Mouse (Mus musculus): Measurements from ENCODE around the gene Popdc3. TPM values are rescaled to one million over a fixed set of nuclear protein-coding genes. Genes with fewer than 3 reads are reported as not detected.
"Not testable (repeated sequence)": the region's sequence is repeated elsewhere in the genome, so short reads cannot be mapped to it uniquely, and the experiment has no call there.

Popdc3 gene
- total RNA-seq (2015) (not detected in 2 replicates), total RNA-seq (2017) (not detected in 2 replicates)

GRCm38 (mm10) chr10:45177798-45178197, at the start of gene Popdc3:
TSS of gene Popdc3 (plus strand) at chr10:45178098.
- ATAC-seq (replicated peaks; ENCODE audit: poor library complexity) = not testable (repeated sequence)

- peak; percentile 14; the same call in 1 of the 2 replicates for ATAC-seq (replicated peaks; ENCODE audit: poor library complexity)
Measured at GRCm38 (mm10) chr10:45129105-45129504, 48.8 kb upstream of the Popdc3 start.

GRCm38 (mm10) chr10:45130004-45130403, 47.9 kb upstream of the Popdc3 start:
- ATAC-seq (replicated peaks; ENCODE audit: poor library complexity) = peak; percentile 91

GRCm38 (mm10) chr10:45132371-45132770, 45.5 kb upstream of the Popdc3 start:
- ATAC-seq (replicated peaks; ENCODE audit: poor library complexity) = peak; percentile 35

GRCm38 (mm10) chr10:45136806-45137205, 41.1 kb upstream of the Popdc3 start:
- no peak for ATAC-seq (replicated peaks; ENCODE audit: poor library complexity)

- ATAC-seq (replicated peaks; ENCODE audit: poor library complexity) = no peak
Measured at GRCm38 (mm10) chr10:45139910-45140309, 38.0 kb upstream of the Popdc3 start.

- no peak for ATAC-seq (replicated peaks; ENCODE audit: poor library complexity)
Measured at GRCm38 (mm10) chr10:45140474-45141212, 37.3 kb upstream of the Popdc3 start.

GRCm38 (mm10) chr10:45142359-45142758, 35.5 kb upstream of the Popdc3 start:
- no peak for ATAC-seq (replicated peaks; ENCODE audit: poor library complexity)

- no peak for ATAC-seq (replicated peaks; ENCODE audit: poor library complexity)
Measured at GRCm38 (mm10) chr10:45144038-45144817, 33.7 kb upstream of the Popdc3 start.

GRCm38 (mm10) chr10:45146821-45147220, 31.1 kb upstream of the Popdc3 start:
- ATAC-seq (replicated peaks; ENCODE audit: poor library complexity) = no peak

GRCm38 (mm10) chr10:45151137-45151536, 26.8 kb upstream of the Popdc3 start:
- ATAC-seq (replicated peaks; ENCODE audit: poor library complexity) = no peak

- no peak for ATAC-seq (replicated peaks; ENCODE audit: poor library complexity)
Measured at GRCm38 (mm10) chr10:45151771-45152692, 25.9 kb upstream of the Popdc3 start.

GRCm38 (mm10) chr10:45154557-45155060, 23.3 kb upstream of the Popdc3 start:
- no peak for ATAC-seq (replicated peaks; ENCODE audit: poor library complexity)

- no peak for ATAC-seq (replicated peaks; ENCODE audit: poor library complexity)
Measured at GRCm38 (mm10) chr10:45165851-45166250, 12.0 kb upstream of the Popdc3 start.

- ATAC-seq (replicated peaks; ENCODE audit: poor library complexity) = no peak
Measured at GRCm38 (mm10) chr10:45173927-45174326, 4.0 kb upstream of the Popdc3 start.

GRCm38 (mm10) chr10:45174345-45174744, 3.6 kb upstream of the Popdc3 start:
- no peak for ATAC-seq (replicated peaks; ENCODE audit: poor library complexity)

- ATAC-seq (replicated peaks; ENCODE audit: poor library complexity) = no peak
Measured at GRCm38 (mm10) chr10:45180677-45181326, 2.9 kb downstream of the Popdc3 start.

- ATAC-seq (replicated peaks; ENCODE audit: poor library complexity) = no peak
Measured at GRCm38 (mm10) chr10:45181344-45181743, 3.4 kb downstream of the Popdc3 start.

- no peak for ATAC-seq (replicated peaks; ENCODE audit: poor library complexity)
Measured at GRCm38 (mm10) chr10:45185457-45185856, 7.6 kb downstream of the Popdc3 start.
